Mouse (Mus musculus): ENCODE measurements around the gene Dazap1. TPM values are rescaled to one million over a fixed set of nuclear protein-coding genes. Genes with fewer than 3 reads are reported as not detected.

Gene Dazap1
- polyA plus RNA-seq, 1 experiment = 66.8 TPM

- Histone ChIP-seq H3K4me3 (ENCODE audit: extremely low read depth, insufficient read depth, insufficient read length) (no peak overlapping the region), H3K27me3 (ENCODE audit: control insufficient read depth, insufficient read depth, low read length) (no peaks in the 10 kb centered on the region), H3K36me3 (ENCODE audit: control insufficient read depth, insufficient read depth, low read length) (peaks cover 38% of the 10 kb centered on the region), H3K27ac (ENCODE audit: insufficient read depth, low read length) (no peak overlapping the region), H3K4me1 (ENCODE audit: control insufficient read depth, insufficient read depth, insufficient read length) (peaks cover 4% of the 10 kb centered on the region; the same call in 1 of the 2 replicates)
- no peak for DNase-seq (ENCODE audit: low read depth in 1 of 2, low spot score in 2 of 2)
- WGBS = 72% methylated on average over 8 of the region's 8 CpGs
- no peak for TF ChIP-seq CTCF (IDR thresholded peaks at IDR 0.05; ENCODE audit: extremely low read depth, insufficient read depth, insufficient read length, insufficient replicate concordance)
- TF ChIP-seq POLR2A (IDR thresholded peaks at IDR 0.05; ENCODE audit: low read depth, low read length) = no peak
Observed at GRCm38 (mm10) chr10:80288657-80289056, 27.4 kb downstream of the Dazap1 start.

- no peaks in the 10 kb centered on the region for H3K27me3 ChIP-seq (ENCODE audit: control insufficient read depth, insufficient read depth, low read length)
- H3K4me1 ChIP-seq (ENCODE audit: control insufficient read depth, insufficient read depth, insufficient read length) = peaks cover 4% of the 10 kb centered on the region; the same call in 1 of the 2 replicates
- TF ChIP-seq POLR2A (IDR thresholded peaks at IDR 0.05; ENCODE audit: low read depth, low read length) = peak; percentile 97
- peak; percentile 55; the same call in 1 of the 2 replicates for TF ChIP-seq CTCF (IDR thresholded peaks at IDR 0.05; ENCODE audit: extremely low read depth, insufficient read depth, insufficient read length, insufficient replicate concordance)
- peak within 1 kb of the TSS; percentile 83 for H3K4me3 ChIP-seq (ENCODE audit: extremely low read depth, insufficient read depth, insufficient read length)
- WGBS = under 1% methylated on average over 72 of the region's 72 CpGs
- H3K27ac ChIP-seq (ENCODE audit: insufficient read depth, low read length) = peak within 1 kb of the TSS; percentile 74
- peaks cover 17% of the 10 kb centered on the region for H3K36me3 ChIP-seq (ENCODE audit: control insufficient read depth, insufficient read depth, low read length)
- peak; percentile 92 to 94 for DNase-seq (ENCODE audit: low read depth in 1 of 2, low spot score in 2 of 2)
Observed at GRCm38 (mm10) chr10:80292251-80293146, 31.2 kb downstream of the Dazap1 start, which contains the start of gene Rps15. Gene Rps15, plus strand, starts transcription at chr10:80292453.

GRCm38 (mm10) chr10:80293325-80293724 lies 32.0 kb downstream of the Dazap1 start:
- TF ChIP-seq POLR2A (IDR thresholded peaks at IDR 0.05; ENCODE audit: low read depth, low read length) (no peak), CTCF (IDR thresholded peaks at IDR 0.05; ENCODE audit: extremely low read depth, insufficient read depth, insufficient read length, insufficient replicate concordance) (no peak)
- DNase-seq (ENCODE audit: low read depth in 1 of 2, low spot score in 2 of 2) = no peak
- Histone ChIP-seq H3K4me1 (ENCODE audit: control insufficient read depth, insufficient read depth, insufficient read length) (peaks cover 4% of the 10 kb centered on the region; the same call in 1 of the 2 replicates), H3K4me3 (ENCODE audit: extremely low read depth, insufficient read depth, insufficient read length) (peak overlapping the region; percentile 83), H3K27ac (ENCODE audit: insufficient read depth, low read length) (no peak overlapping the region), H3K36me3 (ENCODE audit: control insufficient read depth, insufficient read depth, low read length) (peaks cover 14% of the 10 kb centered on the region), H3K27me3 (ENCODE audit: control insufficient read depth, insufficient read depth, low read length) (no peaks in the 10 kb centered on the region)
- WGBS = 19% methylated on average over 14 of the region's 14 CpGs

- no peak overlapping the region for H3K27ac ChIP-seq (ENCODE audit: insufficient read depth, low read length)
- TF ChIP-seq POLR2A (IDR thresholded peaks at IDR 0.05; ENCODE audit: low read depth, low read length) (no peak), CTCF (IDR thresholded peaks at IDR 0.05; ENCODE audit: extremely low read depth, insufficient read depth, insufficient read length, insufficient replicate concordance) (no peak)
- WGBS = 91% methylated on average over 4 of the region's 4 CpGs
- peaks cover 12% of the 10 kb centered on the region for H3K36me3 ChIP-seq (ENCODE audit: control insufficient read depth, insufficient read depth, low read length)
- peaks cover 4% of the 10 kb centered on the region; the same call in 1 of the 2 replicates for H3K4me1 ChIP-seq (ENCODE audit: control insufficient read depth, insufficient read depth, insufficient read length)
- no peak overlapping the region for H3K4me3 ChIP-seq (ENCODE audit: extremely low read depth, insufficient read depth, insufficient read length)
- DNase-seq (ENCODE audit: low read depth in 1 of 2, low spot score in 2 of 2) = no peak
- peaks cover 4% of the 10 kb centered on the region; the same call in 1 of the 2 replicates for H3K27me3 ChIP-seq (ENCODE audit: control insufficient read depth, insufficient read depth, low read length)
Observed at GRCm38 (mm10) chr10:80294311-80294710, 33.0 kb downstream of the Dazap1 start.

- TF ChIP-seq POLR2A (IDR thresholded peaks at IDR 0.05; ENCODE audit: low read depth, low read length) = no peak
- no peak for TF ChIP-seq CTCF (IDR thresholded peaks at IDR 0.05; ENCODE audit: extremely low read depth, insufficient read depth, insufficient read length, insufficient replicate concordance)
- no peak overlapping the region for H3K4me3 ChIP-seq (ENCODE audit: extremely low read depth, insufficient read depth, insufficient read length)
- peaks cover 4% of the 10 kb centered on the region; the same call in 1 of the 2 replicates for H3K4me1 ChIP-seq (ENCODE audit: control insufficient read depth, insufficient read depth, insufficient read length)
- WGBS = 75% methylated on average over 7 of the region's 7 CpGs
- H3K36me3 ChIP-seq (ENCODE audit: control insufficient read depth, insufficient read depth, low read length) = peaks cover 12% of the 10 kb centered on the region
- no peak for DNase-seq (ENCODE audit: low read depth in 1 of 2, low spot score in 2 of 2)
- H3K27ac ChIP-seq (ENCODE audit: insufficient read depth, low read length) = no peak overlapping the region
- H3K27me3 ChIP-seq (ENCODE audit: control insufficient read depth, insufficient read depth, low read length) = peaks cover 7% of the 10 kb centered on the region; the same call in 1 of the 2 replicates
Observed at GRCm38 (mm10) chr10:80294788-80295303, 33.6 kb downstream of the Dazap1 start.

- peaks cover 7% of the 10 kb centered on the region; the same call in 1 of the 2 replicates for H3K27me3 ChIP-seq (ENCODE audit: control insufficient read depth, insufficient read depth, low read length)
- no peak within 1 kb of the TSS for H3K27ac ChIP-seq (ENCODE audit: insufficient read depth, low read length)
- H3K4me3 ChIP-seq (ENCODE audit: extremely low read depth, insufficient read depth, insufficient read length) = peak within 1 kb of the TSS; percentile 14
- DNase-seq (ENCODE audit: low read depth in 1 of 2, low spot score in 2 of 2) = peak; percentile 63 to 68
- H3K36me3 ChIP-seq (ENCODE audit: control insufficient read depth, insufficient read depth, low read length) = peaks cover 12% of the 10 kb centered on the region
- no peak for TF ChIP-seq POLR2A (IDR thresholded peaks at IDR 0.05; ENCODE audit: low read depth, low read length)
- peak; percentile 62; the same call in 1 of the 2 replicates for TF ChIP-seq CTCF (IDR thresholded peaks at IDR 0.05; ENCODE audit: extremely low read depth, insufficient read depth, insufficient read length, insufficient replicate concordance)
- peaks cover 4% of the 10 kb centered on the region; the same call in 1 of the 2 replicates for H3K4me1 ChIP-seq (ENCODE audit: control insufficient read depth, insufficient read depth, insufficient read length)
- 9% methylated on average over 26 of the region's 26 CpGs for WGBS
Observed at GRCm38 (mm10) chr10:80295618-80296425, 34.5 kb downstream of the Dazap1 start, which contains the start of gene Apc2. Gene Apc2, plus strand, starts transcription at chr10:80295977.

All from spleen, adult 2 months (tissue).